Mouse (Mus musculus) testis, adult 2 months (tissue): Measurements from ENCODE around the gene Lrig2. TPM values are rescaled to one million over a fixed set of nuclear protein-coding genes. Genes with fewer than 3 reads are reported as not detected.

Experiments used
- H3K27ac ChIP-seq: fragments of 200-500 bp; 2 replicates; pipeline ENCODE4 v1.5.1; 2012; ENCODE audit warnings: low read depth, low read length; ENCODE audit not compliant: control insufficient read depth, insufficient read depth
- H3K27me3 ChIP-seq: fragments of 200-500 bp; 2 replicates; pipeline ENCODE4 v1.6.1; 2012; ENCODE audit warnings: mild to moderate bottlenecking, low read length, moderate library complexity; ENCODE audit not compliant: control insufficient read depth, insufficient read depth
- H3K36me3 ChIP-seq: fragments of 200-500 bp; 2 replicates; pipeline ENCODE4 v1.6.1; 2012; ENCODE audit warnings: mild to moderate bottlenecking, low read length; ENCODE audit not compliant: control insufficient read depth, insufficient read depth
- H3K4me1 ChIP-seq: fragments of 200-500 bp; 2 replicates; pipeline ENCODE4 v1.6.1; 2012; ENCODE audit warnings: low read length; ENCODE audit not compliant: control insufficient read depth, insufficient read depth
- H3K4me3 ChIP-seq: fragments of 200-500 bp; 2 replicates; pipeline ENCODE4 v1.5.1; 2012; ENCODE audit warnings: low read depth, mild to moderate bottlenecking, low read length, moderate library complexity, mixed read lengths; ENCODE audit not compliant: control insufficient read depth
- CTCF ChIP-seq: fragments of 200-500 bp; IDR thresholded peaks from 2 replicates; pipeline ENCODE4 v1.5.1; 2012; ENCODE audit warnings: low read depth, mild to moderate bottlenecking, inconsistent platforms, low read length, moderate library complexity; ENCODE audit not compliant: control insufficient read depth, insufficient read depth, insufficient replicate concordance
- POLR2A ChIP-seq: fragments of 200-500 bp; IDR thresholded peaks from 2 replicates; pipeline ENCODE4 v1.6.1; 2012; ENCODE audit warnings: low read depth, mild to moderate bottlenecking, inconsistent platforms, low read length, moderate library complexity; ENCODE audit not compliant: control insufficient read depth
- polyA plus RNA-seq: library from polyadenylated mRNA; depleted of rRNA; stranded (reverse); fragments of >200 nt; gene quantifications from 2 replicates; pipeline ENCODE4 v1.2.3, GENCODE M21; 2012

Lrig2 gene
- polyA plus RNA-seq, 1 experiment, result 7.5 TPM

GRCm38 (mm10) chr3:104383681-104384341, 127.9 kb downstream of the Lrig2 start:
- Histone ChIP-seq H3K4me1 (no peaks in the 10 kb centered on the region), H3K27me3 (no peaks in the 10 kb centered on the region), H3K27ac (no peak overlapping the region), H3K4me3 (no peak overlapping the region), H3K36me3 (no peaks in the 10 kb centered on the region)
- TF ChIP-seq POLR2A (no peak), CTCF (no peak)

GRCm38 (mm10) chr3:104378228-104378627, 133.5 kb downstream of the Lrig2 start:
- Histone ChIP-seq H3K27me3 (no peaks in the 10 kb centered on the region), H3K27ac (no peak overlapping the region), H3K4me3 (no peak overlapping the region), H3K36me3 (no peaks in the 10 kb centered on the region), H3K4me1 (no peaks in the 10 kb centered on the region; the same call in 1 of the 2 replicates)
- TF ChIP-seq POLR2A (no peak), CTCF (no peak)

- Histone ChIP-seq H3K36me3 (no peaks in the 10 kb centered on the region), H3K4me3 (no peak overlapping the region), H3K27ac (no peak overlapping the region), H3K4me1 (no peaks in the 10 kb centered on the region; the same call in 1 of the 2 replicates), H3K27me3 (no peaks in the 10 kb centered on the region)
- TF ChIP-seq POLR2A (no peak), CTCF (no peak)
Observed at GRCm38 (mm10) chr3:104373907-104374306, 137.8 kb downstream of the Lrig2 start.

- Histone ChIP-seq H3K27ac (no peak overlapping the region), H3K36me3 (no peaks in the 10 kb centered on the region), H3K27me3 (no peaks in the 10 kb centered on the region), H3K4me1 (no peaks in the 10 kb centered on the region; the same call in 1 of the 2 replicates), H3K4me3 (no peak overlapping the region)
- TF ChIP-seq POLR2A (no peak), CTCF (no peak)
Observed at GRCm38 (mm10) chr3:104372374-104372773, 139.3 kb downstream of the Lrig2 start.

GRCm38 (mm10) chr3:104367912-104368311, 143.8 kb downstream of the Lrig2 start:
- no peaks in the 10 kb centered on the region for H3K36me3 ChIP-seq
- no peak overlapping the region for H3K4me3 ChIP-seq
- H3K4me1 ChIP-seq, result no peaks in the 10 kb centered on the region
- no peak overlapping the region for H3K27ac ChIP-seq
- TF ChIP-seq CTCF (no peak), POLR2A (no peak)
- H3K27me3 ChIP-seq, result no peaks in the 10 kb centered on the region

GRCm38 (mm10) chr3:104361814-104362213, 149.9 kb downstream of the Lrig2 start:
- Histone ChIP-seq H3K4me1 (no peaks in the 10 kb centered on the region), H3K27ac (no peak overlapping the region), H3K4me3 (no peak overlapping the region), H3K36me3 (no peaks in the 10 kb centered on the region), H3K27me3 (no peaks in the 10 kb centered on the region)
- TF ChIP-seq CTCF (no peak), POLR2A (no peak)

GRCm38 (mm10) chr3:104360325-104360724, 151.4 kb downstream of the Lrig2 start:
- Histone ChIP-seq H3K4me1 (no peaks in the 10 kb centered on the region), H3K27ac (no peak overlapping the region), H3K4me3 (no peak overlapping the region), H3K27me3 (no peaks in the 10 kb centered on the region), H3K36me3 (no peaks in the 10 kb centered on the region)
- TF ChIP-seq CTCF (no peak), POLR2A (no peak)
